Mouse (Mus musculus) CH12.LX (cell line): Measurements from ENCODE around the gene Spns3. TPM values are rescaled to one million over a fixed set of nuclear protein-coding genes. Genes with fewer than 3 reads are reported as not detected.

Source experiments
- DNase-seq: peaks from one replicate; pipeline ENCODE4 v3.0.0-alpha.2; 2013; ENCODE audit errors: extremely low read depth
- H3K27ac ChIP-seq: 2 replicates; pipeline ENCODE4 v1.5.1; 2012; ENCODE audit warnings: low read depth, mild to moderate bottlenecking, control low read depth, moderate library complexity; ENCODE audit not compliant: insufficient read depth
- H3K27me3 ChIP-seq: replicated peaks from 2 replicates; pipeline ENCODE3; 2012; ENCODE audit warnings: inconsistent platforms
- H3K36me3 ChIP-seq, 2 experiments: replicated peaks in 1 of 2; 2 replicates each; pipeline versions ENCODE3 to v1.6.1; 2012; ENCODE audit warnings: inconsistent platforms in 1 of 2, low read length in 1 of 2, mild to moderate bottlenecking in 1 of 2, mixed read lengths in 1 of 2, moderate library complexity in 1 of 2; ENCODE audit not compliant: control insufficient read depth in 1 of 2, insufficient read depth in 1 of 2
- H3K4me1 ChIP-seq, 2 experiments: 2 replicates each; pipeline ENCODE4 v1.6.1; 2012; ENCODE audit warnings: inconsistent platforms in 1 of 2, moderate library complexity in 1 of 2; ENCODE audit not compliant: insufficient read depth in 2 of 2, control insufficient read depth in 1 of 2
- H3K4me2 ChIP-seq: 2 replicates; pipeline ENCODE4 v1.6.1; 2012; ENCODE audit warnings: low read depth, mild to moderate bottlenecking, control low read depth; ENCODE audit not compliant: poor library complexity, insufficient read depth, severe bottlenecking
- H3K4me3 ChIP-seq, 3 experiments: fragments of 150-350 bp in 1 of 3; sonication (generic) in 1 of 3; replicated peaks in 1 of 3; 2 replicates each; pipeline versions ENCODE3 to v1.5.1; 2011 to 2012; ENCODE audit warnings: low read depth in 2 of 3, low read length in 2 of 3, mild to moderate bottlenecking in 2 of 3, moderate library complexity in 2 of 3, control low read depth in 1 of 3, improper control_type of control experiment in 1 of 3, inconsistent platforms in 1 of 3, mixed read lengths in 1 of 3; ENCODE audit not compliant: poor library complexity in 1 of 3
- H3K79me2 ChIP-seq: replicated peaks from 2 replicates; pipeline ENCODE4 v1.6.1; 2012; ENCODE audit warnings: mild to moderate bottlenecking, moderate library complexity; ENCODE audit not compliant: control insufficient read depth, poor library complexity, insufficient read depth, severe bottlenecking; ENCODE audit errors: extremely low read depth
- H3K9ac ChIP-seq: 2 replicates; pipeline ENCODE4 v1.6.1; 2012; ENCODE audit warnings: low read depth, mild to moderate bottlenecking, control low read depth, moderate library complexity; ENCODE audit not compliant: insufficient read depth
- H3K9me3 ChIP-seq: replicated peaks from 2 replicates; pipeline ENCODE3; 2012; ENCODE audit warnings: low read length, inconsistent platforms, mixed read lengths
- BHLHE40 ChIP-seq: IDR thresholded peaks from 2 replicates; pipeline ENCODE4 v1.6.1; 2011; ENCODE audit warnings: mild to moderate bottlenecking, low read depth, low read length, improper control_type of control experiment
- CHD1 ChIP-seq: IDR thresholded peaks from 2 replicates; pipeline ENCODE4 v1.6.1; 2012; ENCODE audit warnings: low read depth, low read length, improper control_type of control experiment, inconsistent platforms
- CHD2 ChIP-seq: IDR thresholded peaks from 2 replicates; pipeline ENCODE4 v1.6.1; 2011; ENCODE audit warnings: low read length, improper control_type of control experiment
- CTCF ChIP-seq, 2 experiments: IDR thresholded peaks in 1 of 2; conservative IDR thresholded peaks in 1 of 2; 2 replicates each; pipeline ENCODE4 v1.5.1; 2011 to 2012; ENCODE audit warnings: low read depth in 2 of 2, low read length in 2 of 2, improper control_type of control experiment in 1 of 2, inconsistent platforms in 1 of 2, mild to moderate bottlenecking in 1 of 2, moderate library complexity in 1 of 2
- GABPA ChIP-seq: IDR thresholded peaks from 2 replicates; pipeline ENCODE4 v1.6.1; 2012; ENCODE audit warnings: low read depth, low read length, improper control_type of control experiment, inconsistent platforms; ENCODE audit not compliant: insufficient replicate concordance
- HCFC1 ChIP-seq: IDR thresholded peaks from 2 replicates; pipeline ENCODE4 v1.6.1; 2012; ENCODE audit warnings: low read depth, mild to moderate bottlenecking, inconsistent platforms, low read length, improper control_type of control experiment
- IRF4 ChIP-seq: IDR thresholded peaks from 2 replicates; pipeline ENCODE4 v1.6.1; 2014; ENCODE audit warnings: low read depth, mild to moderate bottlenecking, inconsistent platforms, low read length, improper control_type of control experiment
- JUND ChIP-seq: conservative IDR thresholded peaks from 2 replicates; pipeline ENCODE4 v1.6.1; 2011; ENCODE audit warnings: low read depth, low read length, improper control_type of control experiment
- KAT2A ChIP-seq: IDR thresholded peaks from 2 replicates; pipeline ENCODE4 v1.6.1; 2012; ENCODE audit warnings: low read length, improper control_type of control experiment, inconsistent platforms; ENCODE audit not compliant: insufficient replicate concordance
- MAFK ChIP-seq: IDR thresholded peaks from 2 replicates; pipeline ENCODE4 v1.6.1; 2011; ENCODE audit warnings: low read length, improper control_type of control experiment; ENCODE audit not compliant: insufficient replicate concordance
- MAX ChIP-seq: IDR thresholded peaks from 2 replicates; pipeline ENCODE4 v1.6.1; 2011; ENCODE audit warnings: low read length, improper control_type of control experiment
- MAZ ChIP-seq: IDR thresholded peaks from 2 replicates; pipeline ENCODE4 v1.6.1; 2012; ENCODE audit warnings: low read depth, mild to moderate bottlenecking, inconsistent platforms, low read length, improper control_type of control experiment, moderate library complexity
- MEF2A ChIP-seq: IDR thresholded peaks from 2 replicates; pipeline ENCODE4 v1.6.1; 2014; ENCODE audit warnings: low read depth, mild to moderate bottlenecking, inconsistent platforms, low read length, improper control_type of control experiment, borderline replicate concordance
- MXI1 ChIP-seq: IDR thresholded peaks from 2 replicates; pipeline ENCODE4 v1.6.1; 2011; ENCODE audit warnings: mild to moderate bottlenecking, low read depth, low read length, improper control_type of control experiment
- MYC ChIP-seq: IDR thresholded peaks from 2 replicates; pipeline ENCODE4 v1.6.1; 2011; ENCODE audit warnings: low read depth, mild to moderate bottlenecking, improper control_type of control experiment, low read length
- NELFE ChIP-seq: IDR thresholded peaks from 2 replicates; pipeline ENCODE4 v1.6.1; 2011; ENCODE audit warnings: low read depth, low read length, improper control_type of control experiment
- PAX5 ChIP-seq: IDR thresholded peaks from 2 replicates; pipeline ENCODE4 v1.6.1; 2012; ENCODE audit warnings: low read length, inconsistent platforms, mixed read lengths
- POLR2A ChIP-seq: IDR thresholded peaks from 2 replicates; pipeline ENCODE4 v1.6.1; 2011; ENCODE audit warnings: low read depth, mild to moderate bottlenecking, improper control_type of control experiment, low read length
- RAD21 ChIP-seq: IDR thresholded peaks from 2 replicates; pipeline ENCODE4 v1.6.1; 2011; ENCODE audit warnings: low read depth, mild to moderate bottlenecking, low read length, improper control_type of control experiment, moderate library complexity
- RCOR1 ChIP-seq: conservative IDR thresholded peaks from 2 replicates; pipeline ENCODE4 v1.6.1; 2012; ENCODE audit warnings: low read depth, mild to moderate bottlenecking, inconsistent platforms, low read length, improper control_type of control experiment
- TBP ChIP-seq: conservative IDR thresholded peaks from 2 replicates; pipeline ENCODE4 v1.6.1; 2011; ENCODE audit warnings: low read depth, low read length, improper control_type of control experiment
- TCF12 ChIP-seq: IDR thresholded peaks from 2 replicates; pipeline ENCODE4 v1.6.1; 2014; ENCODE audit warnings: low read depth, mild to moderate bottlenecking, inconsistent platforms, low read length, improper control_type of control experiment
- USF1 ChIP-seq: IDR thresholded peaks from 2 replicates; pipeline ENCODE4 v1.6.1; 2014; ENCODE audit warnings: low read depth, mild to moderate bottlenecking, inconsistent platforms, low read length, improper control_type of control experiment
- ZKSCAN1 ChIP-seq: IDR thresholded peaks from 2 replicates; pipeline ENCODE4 v1.6.1; 2012; ENCODE audit warnings: low read depth, inconsistent platforms, low read length, improper control_type of control experiment, borderline replicate concordance
- ZMIZ1 ChIP-seq: IDR thresholded peaks from 2 replicates; pipeline ENCODE4 v1.6.1; 2012; ENCODE audit warnings: low read depth, mild to moderate bottlenecking, inconsistent platforms, low read length, improper control_type of control experiment
- dilution Hi-C: fragments of 300-500 bp; cut with MboI; formaldehyde crosslinking; loops from 2 replicates; pipeline ENCODE4 v1.14.3; 2020; ENCODE audit warnings: low sequenced_read_pairs; ENCODE audit not compliant: extremely low pct_unique_long_range_greater_than_20kb, extremely low pct_ligation_motif_present
- in situ Hi-C: fragments of 300-500 bp; cut with MboI; formaldehyde crosslinking; loops from 3 replicates; pipeline ENCODE4 v1.14.3; 2019; ENCODE audit warnings: low sequenced_read_pairs, low pct_ligation_motif_present, low pct_unique_long_range_greater_than_20kb, mixed read lengths
- polyA plus RNA-seq: library from polyadenylated mRNA; unstranded; fragments of >175 nt; gene quantifications from 2 replicates; pipeline ENCODE4 v1.2.1, GENCODE M21; 2012; ENCODE audit warnings: low read depth; ENCODE audit not compliant: insufficient read length
- total RNA-seq, 2 experiments: library from RNA; depleted of rRNA; stranded (reverse); fragments of 300-350 nt in 1 of 2; fragments of >200 nt in 1 of 2; gene quantifications; 2 replicates each; pipeline ENCODE4 v1.2.3; 2012 to 2014

Gene Spns3
- total and polyA plus RNA-seq, 3 experiments = 0.21 to 1.8 (median 1.0) TPM

- Histone ChIP-seq H3K79me2 (no peaks in the 10 kb centered on the region), H3K36me3 (no peaks in the 10 kb centered on the region), H3K4me3 (no peak overlapping the region), H3K27ac (no peak overlapping the region), H3K9ac (no peak overlapping the region), H3K27me3 (peaks cover 32% of the 10 kb centered on the region), H3K4me2 (no peak overlapping the region), H3K9me3 (no peaks in the 10 kb centered on the region), H3K4me1 (peaks cover 0 to 23% of the 10 kb centered on the region in 2 experiments; a peak in 2 of 4 replicates)
- TF ChIP-seq TBP (no peak), ZMIZ1 (no peak), ZKSCAN1 (no peak), PAX5 (no peak), MEF2A (no peak), GABPA (no peak), HCFC1 (no peak), NELFE (no peak), CHD1 (no peak), MXI1 (no peak), TCF12 (no peak), POLR2A (no peak), JUND (no peak), BHLHE40 (no peak), KAT2A (no peak)
- dilution Hi-C loops (no loop called here), in situ Hi-C loops (no loop called here)
- DNase-seq = no peak
These were observed 50.2 kb downstream of the Spns3 start for GRCm38 (mm10) chr11:72500139-72500538.

GRCm38 (mm10) chr11:72497367-72497766 lies 52.9 kb downstream of the Spns3 start:
- no peak overlapping the region for H3K4me3 ChIP-seq
- H3K4me1 ChIP-seq = peaks cover 0 to 23% of the 10 kb centered on the region in 2 experiments; a peak in 2 of 4 replicates
- no peaks in the 10 kb centered on the region for H3K36me3 ChIP-seq
- H3K9me3 ChIP-seq = no peaks in the 10 kb centered on the region
- H3K27ac ChIP-seq = no peak overlapping the region
- peaks cover 48% of the 10 kb centered on the region for H3K27me3 ChIP-seq
- no peak overlapping the region for H3K9ac ChIP-seq
- in situ Hi-C loops = no loop called here
- no peak for TF ChIP-seq CTCF (conservative IDR thresholded peaks at IDR 0.05 in 1 of 2, IDR thresholded peaks at IDR 0.05 in 1 of 2; ENCODE audit: low read depth in 2 of 2, low read length in 2 of 2)
- no peak for TF ChIP-seq TBP
- TF ChIP-seq IRF4 = no peak
- no peak for TF ChIP-seq RAD21
- no peak for TF ChIP-seq MAX
- TF ChIP-seq RCOR1 = no peak
- no peak for TF ChIP-seq USF1
- TF ChIP-seq MAFK = no peak
- no peak for TF ChIP-seq MYC
- no peak for TF ChIP-seq CHD2
- TF ChIP-seq MAZ = no peak
- no peak for TF ChIP-seq BHLHE40
- no peak for TF ChIP-seq MEF2A
- no peak for TF ChIP-seq PAX5
- TF ChIP-seq, all 38 proteins: peak for 0
- dilution Hi-C loops = no loop called here
- no peaks in the 10 kb centered on the region for H3K79me2 ChIP-seq
- no peak overlapping the region for H3K4me2 ChIP-seq
- no peak for DNase-seq
